Mouse (Mus musculus): ENCODE data around the gene Traf6.

DNA sequence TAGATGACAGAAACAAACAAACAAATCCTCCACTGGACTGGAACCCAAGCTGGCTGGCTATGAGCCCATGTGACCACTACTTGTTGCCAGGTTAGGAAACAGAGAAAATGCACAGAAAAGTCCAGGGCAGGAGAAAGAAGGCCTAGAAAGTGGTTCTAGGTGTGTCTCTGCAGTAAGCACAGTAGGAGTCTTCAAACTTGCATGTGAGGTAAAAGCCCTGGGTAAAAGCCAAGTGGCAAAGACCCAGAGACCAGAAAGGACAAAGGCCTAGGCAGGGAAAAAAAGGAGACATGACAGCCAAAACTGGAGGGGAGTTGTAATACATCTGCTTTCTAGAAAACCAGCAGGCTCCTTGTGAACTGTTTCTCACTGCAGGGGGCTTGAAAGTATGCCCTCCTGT is 52.7 kb downstream of the Traf6 start:
- TF ChIP-seq CTCF (IDR thresholded peaks at IDR 0.05; ENCODE audit: low read depth, low read length) (no peak), POLR2A (IDR thresholded peaks at IDR 0.05; ENCODE audit: insufficient read depth, low read length) (no peak)
